Mouse (Mus musculus) CD4-positive naive resting alpha-beta T cell, adult 76 days (primary cell): ENCODE measurements around the gene Lcn5. TPM values are rescaled to one million over a fixed set of nuclear protein-coding genes. Genes with fewer than 3 reads are reported as not detected.

Experiments
- total RNA-seq: library from RNA; stranded (reverse); gene quantifications from one replicate; pipeline ENCODE4 v1.2.4, GENCODE M21; 2023

Gene Lcn5
- total RNA-seq, result not detected

DNA sequence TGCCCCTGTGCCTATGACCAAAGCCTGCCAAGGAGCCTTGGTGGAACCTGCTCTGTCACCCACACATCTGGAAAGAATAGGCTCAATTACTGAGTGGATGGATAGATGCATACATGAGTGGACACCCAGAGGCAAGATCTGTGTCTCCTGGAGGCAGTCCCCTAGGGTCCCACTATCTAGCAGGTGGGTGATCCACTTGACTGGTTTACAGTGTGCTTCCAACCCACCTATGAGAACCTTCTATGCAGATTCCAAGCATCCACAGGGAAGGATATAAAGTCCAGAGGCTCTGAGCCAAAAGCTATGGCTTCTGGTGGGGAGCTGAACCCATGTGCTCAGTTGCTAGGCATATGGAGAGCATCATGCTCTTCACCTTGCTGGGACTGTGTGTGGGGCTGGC, at the start of gene Lcn5:
Gene Lcn5, plus strand, starts transcription at position 301 of the 400 bp plus-strand sequence.

DNA sequence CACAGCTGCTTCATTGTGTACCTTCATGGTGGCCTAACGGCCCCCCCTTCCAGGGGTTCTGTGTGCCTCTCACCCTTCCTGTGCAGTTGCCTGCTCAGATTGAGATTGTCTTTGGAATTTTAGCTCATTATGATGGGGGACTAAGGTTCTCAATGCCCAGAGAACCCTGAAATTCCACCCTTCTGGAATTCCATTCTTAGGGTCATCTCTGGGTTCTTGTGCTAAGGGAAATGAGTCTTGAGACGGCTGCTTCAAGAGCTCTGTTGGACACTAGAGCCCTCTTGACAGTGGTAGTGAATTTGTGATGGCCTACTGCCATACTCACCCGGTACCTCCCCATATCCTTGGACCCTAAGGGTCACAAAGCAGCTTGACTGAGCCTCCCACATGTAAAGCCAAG, 40.2 kb upstream of the Lcn5 start, which contains the start of gene Ccdc183:
Gene Ccdc183, minus strand, starts transcription at position 101 of the 400 bp plus-strand sequence.

DNA sequence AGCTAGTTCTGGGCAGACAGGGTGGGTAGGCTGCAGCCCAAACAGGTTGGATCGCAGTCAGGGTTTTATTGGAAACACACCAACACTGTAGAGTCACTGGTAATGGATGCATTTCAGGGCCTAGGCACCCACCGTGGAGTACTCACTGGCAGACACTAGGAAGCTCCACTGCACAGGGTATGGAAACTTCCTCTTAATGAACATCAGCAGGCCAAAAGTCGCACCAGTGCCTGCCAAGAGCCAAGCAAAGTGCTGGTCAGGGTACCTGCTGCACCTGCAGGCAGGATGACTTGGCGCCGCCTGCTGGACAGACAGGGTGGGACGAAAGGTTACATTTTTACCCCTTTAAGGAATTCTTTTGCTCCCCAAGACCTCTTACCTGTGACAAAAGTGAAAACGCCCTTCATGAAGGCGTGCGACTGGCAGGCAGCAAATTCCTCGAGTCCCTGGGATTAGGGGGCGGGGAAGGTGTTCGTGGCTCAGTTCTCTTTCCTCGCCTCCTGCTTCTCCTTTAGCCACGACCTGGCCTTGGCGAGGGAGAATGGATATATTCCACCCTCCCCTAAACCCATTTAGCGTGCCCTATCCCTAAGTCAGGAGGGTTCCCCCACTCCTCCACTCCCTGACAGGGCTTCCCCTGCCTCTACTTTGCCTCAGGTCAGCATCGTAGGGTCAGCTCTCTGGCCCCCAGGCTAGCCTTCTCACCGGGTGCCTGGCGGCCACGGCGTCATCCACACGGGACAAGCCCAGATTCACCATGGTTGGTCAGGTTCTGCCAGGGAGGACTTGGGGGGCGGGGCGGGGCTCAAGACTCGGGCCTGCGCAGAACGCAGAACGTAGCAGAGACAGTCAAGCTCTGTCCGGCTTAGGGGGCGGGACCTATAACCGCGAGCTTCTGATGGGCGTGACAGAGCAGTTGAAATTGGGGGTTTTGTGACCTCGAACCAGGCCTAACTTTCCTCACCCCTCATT, 36.2 kb upstream of the Lcn5 start, which contains the start of gene Tmem141:
Gene Tmem141, minus strand, starts transcription at position 777 of the 972 bp plus-strand sequence.

DNA sequence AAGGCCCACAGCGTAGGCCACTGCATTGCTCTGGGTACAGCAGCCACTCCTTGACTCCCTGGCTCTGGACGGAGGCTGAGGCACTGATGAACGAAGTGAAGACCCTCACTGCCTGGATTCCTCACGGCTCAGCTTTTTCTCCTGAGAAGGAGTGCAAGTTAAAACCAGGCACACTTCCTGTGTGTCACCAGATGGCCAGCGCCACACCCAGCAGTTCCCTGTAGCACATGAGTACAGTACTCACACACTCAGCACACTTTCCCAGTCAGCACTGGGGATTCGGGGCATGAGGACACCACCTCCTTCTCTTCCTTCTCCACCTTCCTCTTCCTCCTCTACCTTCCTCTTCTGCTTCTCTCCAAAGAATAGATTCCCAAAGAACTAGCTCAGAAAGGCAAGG, 29.9 kb upstream of the Lcn5 start, which contains the start of gene Fcna:
Gene Fcna, minus strand, starts transcription at position 220 of the 400 bp plus-strand sequence.

DNA sequence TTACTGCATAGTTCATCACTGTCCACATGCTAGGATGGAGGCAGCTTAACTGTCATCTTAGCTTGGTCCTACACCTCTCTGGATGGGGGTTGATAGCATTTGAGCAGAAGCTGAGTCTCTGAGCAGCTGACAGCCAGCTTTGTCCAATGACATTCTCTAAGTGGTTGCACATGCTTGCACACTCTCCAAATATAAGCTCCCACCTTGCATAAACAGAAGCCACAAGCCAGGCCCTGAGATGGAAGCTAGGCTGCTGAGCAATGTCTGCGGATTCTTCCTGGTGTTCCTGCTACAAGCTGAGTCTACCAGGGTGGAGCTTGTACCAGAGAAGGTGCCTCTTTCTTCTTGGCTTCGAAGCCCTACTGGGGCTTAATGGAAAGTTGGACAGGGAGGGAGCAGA, 4.8 kb upstream of the Lcn5 start, which contains the start of gene Lcn8:
Gene Lcn8, plus strand, starts transcription at position 219 of the 400 bp plus-strand sequence.

DNA sequence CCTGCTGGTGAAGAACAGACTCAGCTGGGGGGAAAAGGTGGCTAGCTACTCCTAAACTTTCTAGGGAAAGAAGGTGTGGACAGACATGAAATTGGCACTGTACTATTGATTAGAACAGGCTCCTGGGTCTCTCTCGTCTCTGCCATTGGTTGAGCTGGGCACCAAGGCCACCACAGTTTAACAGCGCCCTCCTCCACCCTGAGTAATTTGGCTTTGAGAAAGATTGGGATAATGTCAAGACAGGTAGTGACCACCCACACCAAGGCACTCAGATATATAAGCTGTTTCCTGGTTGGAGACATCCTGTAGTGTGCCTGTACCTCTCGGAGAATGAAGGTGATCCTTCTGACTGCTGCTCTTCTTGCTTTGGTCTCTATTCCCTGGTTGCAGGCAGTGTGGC, 18.7 kb downstream of the Lcn5 start, which contains the start of gene Lcn6:
Gene Lcn6, plus strand, starts transcription at position 301 of the 400 bp plus-strand sequence.

DNA sequence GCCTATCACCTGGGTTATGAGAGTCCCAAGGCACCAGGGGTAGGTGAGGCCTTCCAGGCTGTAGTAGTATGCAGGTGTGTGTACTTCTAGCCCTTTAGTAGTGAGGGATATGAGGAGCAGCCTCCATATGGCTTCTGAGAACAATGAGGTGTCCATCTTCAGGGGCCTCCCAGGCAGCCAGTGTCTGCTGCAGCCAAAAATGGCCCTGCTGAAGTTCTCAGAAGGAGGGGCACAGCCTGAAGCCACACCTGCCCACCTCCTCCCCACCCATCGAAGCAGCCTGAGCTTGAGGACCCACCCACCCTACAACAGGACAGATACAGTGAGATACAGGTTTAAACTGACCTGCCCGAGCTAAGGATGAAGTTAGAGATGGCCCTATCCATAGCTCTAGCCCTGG, 24.7 kb downstream of the Lcn5 start, which contains the start of gene Lcn10:
Gene Lcn10, plus strand, starts transcription at position 301 of the 400 bp plus-strand sequence.

DNA sequence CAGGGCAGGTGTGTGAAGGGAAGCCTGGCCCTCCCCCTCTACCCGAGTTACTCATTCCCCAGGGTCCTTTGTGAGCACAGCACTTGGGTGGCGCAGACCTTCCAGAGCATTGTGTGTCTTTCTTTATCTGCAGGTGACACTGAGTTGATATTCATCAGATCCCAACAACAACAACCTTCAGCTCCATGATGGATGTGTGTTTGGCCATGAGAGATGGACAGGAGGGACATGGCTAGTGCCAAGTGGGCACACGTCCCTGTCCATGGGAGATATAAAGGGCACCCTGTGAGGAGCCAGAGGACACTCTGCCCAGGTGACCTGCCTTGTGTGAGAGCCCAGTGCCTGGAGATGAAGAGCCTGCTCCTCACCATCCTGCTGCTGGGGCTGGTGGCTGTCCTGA, 42.0 kb downstream of the Lcn5 start, which contains the start of gene Obp2a:
Gene Obp2a, plus strand, starts transcription at position 301 of the 400 bp plus-strand sequence.

DNA sequence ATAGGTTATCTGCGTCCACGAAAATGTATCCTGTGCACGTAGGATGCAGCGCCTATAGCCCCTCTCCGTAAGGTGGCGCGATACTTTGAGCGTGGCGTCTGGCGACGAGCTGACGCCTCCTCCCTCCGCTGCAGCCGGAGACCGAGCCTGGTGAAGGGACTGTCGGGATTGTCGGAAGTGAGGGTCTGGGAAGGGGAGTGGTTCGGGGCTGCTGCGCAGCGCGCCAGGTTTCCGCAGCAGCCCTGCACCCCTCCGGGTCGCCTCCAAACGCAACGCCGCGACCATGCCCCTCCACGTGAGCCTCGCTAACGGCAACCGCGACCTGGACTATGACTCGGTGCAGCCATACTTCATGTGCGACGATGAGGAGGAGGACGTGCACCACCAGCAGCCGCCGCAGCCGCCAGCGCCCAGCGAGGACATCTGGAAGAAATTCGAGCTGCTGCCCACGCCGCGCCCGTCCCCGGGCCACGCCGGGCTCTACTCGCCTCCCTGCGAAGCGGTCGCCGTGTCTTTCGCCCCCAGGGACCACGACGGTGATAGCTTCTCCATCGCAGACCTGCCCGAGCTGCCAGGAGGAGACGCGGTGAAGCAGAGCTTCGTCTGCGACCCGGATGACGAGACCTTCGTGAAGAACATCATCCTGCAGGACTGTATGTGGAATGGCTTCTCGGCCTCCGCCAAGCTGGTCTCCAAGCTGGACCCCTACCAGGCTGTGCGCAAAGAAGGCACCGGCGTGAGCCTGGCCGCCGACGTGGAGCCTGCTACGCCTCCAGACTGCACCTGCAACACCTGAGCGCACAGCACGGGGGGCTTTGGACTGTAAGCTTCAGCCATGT, 49.1 kb downstream of the Lcn5 start, which contains the start of gene Bmyc:
Gene Bmyc, plus strand, starts transcription at position 97 of the 839 bp plus-strand sequence.

Other genes starting within 250 kb of the Lcn5 start
- gene Fut7, start 234.7 kb upstream of the Lcn5 start, total RNA-seq, result 0.67 TPM
- 67.3 TPM for gene Abca2, start 229.2 kb upstream of the Lcn5 start, total RNA-seq
- not detected for gene Clic3, start 201.1 kb upstream of the Lcn5 start, total RNA-seq
- gene Paxx, start 196.9 kb upstream of the Lcn5 start, total RNA-seq, result 74.0 TPM
- gene Ptgds, start 187.9 kb upstream of the Lcn5 start, total RNA-seq, result not detected
- gene Lcn12, start 164.0 kb upstream of the Lcn5 start, total RNA-seq, result not detected
- 61.4 TPM for gene Fbxw5, start 157.2 kb upstream of the Lcn5 start, total RNA-seq
- 0.50 TPM for gene C8g, start 156.2 kb upstream of the Lcn5 start, total RNA-seq
- gene Traf2, start 111.0 kb upstream of the Lcn5 start, total RNA-seq, result 35.1 TPM
- gene Edf1, start 100.1 kb upstream of the Lcn5 start, total RNA-seq, result 98.0 TPM
- 2.7 TPM for gene Mamdc4, start 83.1 kb upstream of the Lcn5 start, total RNA-seq
- 25.7 TPM for gene Phpt1, start 82.7 kb upstream of the Lcn5 start, total RNA-seq
- 0.38 TPM for gene Ajm1, start 76.2 kb upstream of the Lcn5 start, total RNA-seq
- 100 TPM for gene Rabl6, start 49.4 kb upstream of the Lcn5 start, total RNA-seq
- gene Ccdc183, start 40.3 kb upstream of the Lcn5 start, total RNA-seq, result not detected
- 0.79 TPM for gene Tmem141, start 35.9 kb upstream of the Lcn5 start, total RNA-seq
- gene Fcna, start 29.9 kb upstream of the Lcn5 start, total RNA-seq, result 7.5 TPM
- gene Lcn8, start 4.8 kb upstream of the Lcn5 start, total RNA-seq, result not detected
- not detected for gene Lcn6, start 18.8 kb downstream of the Lcn5 start, total RNA-seq
- not detected for gene Lcn10, start 24.8 kb downstream of the Lcn5 start, total RNA-seq
- not detected for gene Obp2a, start 42.1 kb downstream of the Lcn5 start, total RNA-seq
- 15.2 TPM for gene Bmyc, start 48.8 kb downstream of the Lcn5 start, total RNA-seq
- gene Obp2b, start 79.1 kb downstream of the Lcn5 start, total RNA-seq, result not detected
- not detected for gene Lcn3, start 107.6 kb downstream of the Lcn5 start, total RNA-seq
- gene Lcn11, start 119.1 kb downstream of the Lcn5 start, total RNA-seq, result not detected
- not detected for gene Gm13539, start 124.3 kb downstream of the Lcn5 start, total RNA-seq
- not detected for gene Glt6d1, start 157.9 kb downstream of the Lcn5 start, total RNA-seq
- gene Lcn9, start 165.2 kb downstream of the Lcn5 start, total RNA-seq, result not detected
- not detected for gene Sohlh1, start 189.3 kb downstream of the Lcn5 start, total RNA-seq
- not detected for gene Kcnt1, start 205.8 kb downstream of the Lcn5 start, total RNA-seq